Mouse (Mus musculus): ENCODE results near the gene Il1rapl1.

Gene Il1rapl1

GRCm38 (mm10) chrX:88115609-88116073, at the start of gene Il1rapl1:
TSS of gene Il1rapl1 (minus strand) at chrX:88115645.
- no peak for DNase-seq (ENCODE audit: low spot score)

- no peak for DNase-seq (ENCODE audit: low spot score)
Measured at GRCm38 (mm10) chrX:88158037-88158436, 42.6 kb upstream of the Il1rapl1 start.

GRCm38 (mm10) chrX:88125612-88126011, 10.2 kb upstream of the Il1rapl1 start:
- no peak for DNase-seq (ENCODE audit: low spot score)

- no peak for DNase-seq (ENCODE audit: low spot score)
Measured at GRCm38 (mm10) chrX:88120070-88120469, 4.6 kb upstream of the Il1rapl1 start.

- DNase-seq (ENCODE audit: low spot score), result no peak
Measured at GRCm38 (mm10) chrX:88117858-88118257, 2.4 kb upstream of the Il1rapl1 start.

GRCm38 (mm10) chrX:88116326-88116725, 881 bp upstream of the Il1rapl1 start:
- DNase-seq (ENCODE audit: low spot score), result no peak

- no peak for DNase-seq (ENCODE audit: low spot score)
Measured at GRCm38 (mm10) chrX:88113561-88113960, 1.9 kb downstream of the Il1rapl1 start.

- DNase-seq (ENCODE audit: low spot score), result no peak
Measured at GRCm38 (mm10) chrX:88112254-88112653, 3.2 kb downstream of the Il1rapl1 start.

GRCm38 (mm10) chrX:88109733-88110132, 5.7 kb downstream of the Il1rapl1 start:
- DNase-seq (ENCODE audit: low spot score), result no peak

- no peak for DNase-seq (ENCODE audit: low spot score)
Measured at GRCm38 (mm10) chrX:88093936-88094569, 21.4 kb downstream of the Il1rapl1 start.

GRCm38 (mm10) chrX:88089873-88090272, 25.6 kb downstream of the Il1rapl1 start:
- no peak for DNase-seq (ENCODE audit: low spot score)

GRCm38 (mm10) chrX:88072741-88073419, 42.6 kb downstream of the Il1rapl1 start:
- no peak for DNase-seq (ENCODE audit: low spot score)

- no peak for DNase-seq (ENCODE audit: low spot score)
Measured at GRCm38 (mm10) chrX:88070368-88070767, 45.1 kb downstream of the Il1rapl1 start.

GRCm38 (mm10) chrX:88043556-88043955, 71.9 kb downstream of the Il1rapl1 start:
- no peak for DNase-seq (ENCODE audit: low spot score)

GRCm38 (mm10) chrX:88038984-88039383, 76.5 kb downstream of the Il1rapl1 start:
- no peak for DNase-seq (ENCODE audit: low spot score)

- no peak for DNase-seq (ENCODE audit: low spot score)
Measured at GRCm38 (mm10) chrX:87897172-87897571, 218.3 kb downstream of the Il1rapl1 start.

- DNase-seq (ENCODE audit: low spot score), result no peak
Measured at GRCm38 (mm10) chrX:87891916-87892315, 223.5 kb downstream of the Il1rapl1 start.

GRCm38 (mm10) chrX:87854107-87854506, 261.3 kb downstream of the Il1rapl1 start:
- DNase-seq (ENCODE audit: low spot score), result no peak

- no peak for DNase-seq (ENCODE audit: low spot score)
Measured at GRCm38 (mm10) chrX:87813884-87814283, 301.6 kb downstream of the Il1rapl1 start.

GRCm38 (mm10) chrX:87807717-87808116, 307.7 kb downstream of the Il1rapl1 start:
- DNase-seq (ENCODE audit: low spot score), result no peak

GRCm38 (mm10) chrX:87793011-87793410, 322.4 kb downstream of the Il1rapl1 start:
- DNase-seq (ENCODE audit: low spot score), result no peak

- DNase-seq (ENCODE audit: low spot score), result no peak
Measured at GRCm38 (mm10) chrX:87710589-87710988, 404.9 kb downstream of the Il1rapl1 start.

GRCm38 (mm10) chrX:87663856-87664255, 451.6 kb downstream of the Il1rapl1 start:
- no peak for DNase-seq (ENCODE audit: low spot score)

- DNase-seq (ENCODE audit: low spot score), result no peak
Measured at GRCm38 (mm10) chrX:87655644-87656043, 459.8 kb downstream of the Il1rapl1 start.
